Mouse (Mus musculus) heart, postnatal 10 days (tissue): ENCODE measurements around the gene Heatr5a. TPM values are rescaled to one million over a fixed set of nuclear protein-coding genes. Genes with fewer than 3 reads are reported as not detected.

ENCODE experiments used
- DNase-seq, 2 experiments: peaks; one replicate each; pipeline ENCODE4 v3.0.0; 2021
- intact Hi-C: fragments of 180-260 bp; cut with DNase I; formaldehyde crosslinking; loops from one replicate; pipeline ENCODE4 v1.15.1; 2025
- total RNA-seq, 2 experiments: library from RNA; stranded (reverse); gene quantifications; 2 replicates each; pipeline ENCODE4 v1.2.3; 2021

Gene Heatr5a
- total RNA-seq, 2 experiments from 2014 or later, result 21.8 to 23.0 TPM

DNA sequence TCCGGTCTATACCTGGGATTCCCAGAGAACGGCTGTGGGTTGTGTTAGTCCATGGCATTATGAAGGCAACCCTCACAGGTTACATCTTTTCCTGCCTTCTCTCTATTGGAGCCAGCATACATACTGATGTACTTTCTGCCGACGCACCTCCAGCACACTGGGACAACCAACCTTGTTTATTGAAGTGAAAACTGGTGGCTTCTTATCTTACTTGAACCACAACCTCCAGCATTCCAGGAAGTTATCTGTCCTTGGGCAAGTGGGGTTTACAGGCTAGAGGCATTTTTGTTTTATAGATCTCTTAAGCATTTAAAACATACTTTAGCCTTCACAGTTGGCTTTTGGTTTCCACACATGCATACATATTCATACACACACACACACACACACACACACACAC lies 119.5 kb downstream of the Heatr5a start:
- intact Hi-C loops, result no loop called here
- DNase-seq, result no peak

DNA sequence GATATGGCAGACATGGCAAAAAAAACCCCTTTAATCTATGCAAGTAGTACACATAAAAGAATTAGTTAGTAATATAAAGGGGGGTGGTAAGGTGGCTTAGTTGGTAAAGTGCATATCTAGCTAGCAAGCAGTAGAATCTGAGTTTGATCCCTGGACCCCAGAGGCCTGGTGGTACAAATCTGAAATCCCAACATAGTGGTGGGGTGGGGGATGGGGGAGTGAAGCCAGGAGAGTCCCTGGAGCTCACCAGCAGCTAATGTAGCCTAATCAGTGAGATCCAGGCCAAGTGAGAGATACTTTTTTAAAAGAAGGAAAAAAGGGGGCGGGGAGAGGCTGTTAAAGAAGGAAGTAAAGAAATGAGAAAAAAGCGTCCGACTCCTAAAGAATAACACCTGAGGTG lies 120.0 kb downstream of the Heatr5a start:
- DNase-seq, result no peak
- intact Hi-C loops, result no loop called here

DNA sequence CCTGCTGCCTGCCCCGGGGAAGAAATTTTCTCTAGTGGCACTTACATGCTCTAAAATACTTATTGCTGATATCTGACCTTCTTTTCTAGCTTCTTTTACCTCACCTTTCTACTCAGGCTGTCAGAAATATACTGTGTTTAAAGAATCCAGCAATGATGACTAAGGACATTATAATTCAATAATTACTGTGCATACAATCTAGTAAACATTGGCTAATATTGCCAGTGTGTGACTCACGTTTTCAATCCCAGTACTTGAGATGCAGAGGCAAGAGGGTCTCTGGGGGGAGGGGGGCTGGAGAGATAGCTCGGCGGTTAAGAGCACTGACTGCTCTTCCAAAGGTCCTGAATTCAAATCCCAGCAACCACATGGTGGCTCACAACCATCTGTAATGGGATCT lies 120.8 kb downstream of the Heatr5a start:
- no peak for DNase-seq
- intact Hi-C loops, result no loop called here

DNA sequence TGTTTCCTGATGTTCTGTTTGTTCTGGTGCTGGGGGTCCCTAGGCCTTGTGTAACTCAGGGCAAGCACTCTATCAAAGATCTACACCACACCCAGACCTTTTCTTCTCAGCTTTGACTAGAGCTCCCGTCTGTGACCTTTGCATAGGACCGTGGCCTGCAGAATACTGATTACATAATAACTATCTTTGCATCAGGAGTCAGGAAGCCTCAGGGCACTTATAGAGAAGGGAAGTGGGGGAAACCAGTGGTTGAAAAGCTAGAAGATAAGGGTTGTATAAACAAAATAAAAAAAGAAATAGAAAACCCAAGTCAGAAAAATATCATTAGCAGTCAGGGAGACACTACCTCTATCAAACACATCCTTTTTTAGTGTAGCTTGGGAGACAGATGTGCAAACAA lies 121.2 kb downstream of the Heatr5a start:
- intact Hi-C loops, result no loop called here
- no peak for DNase-seq

DNA sequence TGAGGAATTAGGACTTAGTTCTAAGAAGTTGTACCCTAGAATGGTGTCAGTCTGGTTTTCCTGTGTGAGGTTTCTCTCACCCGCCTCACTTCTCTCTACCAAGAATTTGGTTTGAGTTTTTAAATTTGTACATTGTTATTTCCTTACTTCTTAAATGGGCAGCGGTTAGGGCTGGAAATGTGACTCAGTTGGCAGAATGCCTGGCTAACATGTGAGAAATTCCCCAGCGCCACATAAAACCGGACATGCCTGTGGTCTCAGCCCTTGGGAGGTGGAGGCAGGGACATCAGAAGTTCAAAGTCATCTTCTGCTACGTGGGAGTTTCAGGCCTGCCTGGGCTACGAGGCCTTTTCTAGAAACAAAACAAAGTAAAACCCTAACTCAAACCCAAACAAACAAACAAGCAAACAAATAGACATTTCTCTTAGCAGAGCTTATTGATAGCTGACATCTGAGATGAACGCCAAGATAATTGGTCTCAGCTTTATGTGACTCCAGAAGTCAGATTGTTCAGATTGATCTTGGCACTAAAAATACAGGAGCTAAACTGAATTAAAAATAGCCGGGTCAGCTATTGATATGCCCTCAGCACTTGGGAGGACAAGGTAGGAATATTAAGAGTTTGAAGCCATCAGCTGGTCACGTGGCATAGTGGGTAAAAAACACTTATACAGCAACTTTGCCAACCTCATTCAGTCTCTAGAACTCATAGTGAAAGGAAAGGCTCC lies 123.0 kb downstream of the Heatr5a start:
- DNase-seq, result peak; percentile 64 to 66
- intact Hi-C loops, result no loop called here

DNA sequence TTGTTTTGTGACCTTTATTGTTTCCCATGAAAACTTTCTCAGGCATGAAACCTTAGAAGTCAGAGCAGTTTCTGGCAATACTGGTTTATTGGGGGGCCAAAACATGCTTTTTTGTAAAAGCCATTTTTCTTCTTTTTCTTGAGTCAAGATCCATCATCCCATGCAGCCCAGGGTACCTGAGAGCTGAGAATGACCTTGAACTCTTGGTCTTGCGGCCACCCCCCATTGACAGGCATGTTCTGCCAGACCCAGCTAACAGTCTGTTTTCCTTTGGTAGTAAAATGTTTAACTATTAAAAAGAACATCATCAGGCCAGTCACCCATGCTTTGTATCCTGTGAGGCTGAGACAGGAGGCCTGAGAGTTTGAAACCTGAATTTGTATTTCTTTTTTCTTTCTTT lies 125.9 kb downstream of the Heatr5a start:
- intact Hi-C loops, result loop anchor here (2.0 kb wide), 1 partner anchor 14 kb away; no protein-coding TSS in a partner anchor
- no peak for DNase-seq

DNA sequence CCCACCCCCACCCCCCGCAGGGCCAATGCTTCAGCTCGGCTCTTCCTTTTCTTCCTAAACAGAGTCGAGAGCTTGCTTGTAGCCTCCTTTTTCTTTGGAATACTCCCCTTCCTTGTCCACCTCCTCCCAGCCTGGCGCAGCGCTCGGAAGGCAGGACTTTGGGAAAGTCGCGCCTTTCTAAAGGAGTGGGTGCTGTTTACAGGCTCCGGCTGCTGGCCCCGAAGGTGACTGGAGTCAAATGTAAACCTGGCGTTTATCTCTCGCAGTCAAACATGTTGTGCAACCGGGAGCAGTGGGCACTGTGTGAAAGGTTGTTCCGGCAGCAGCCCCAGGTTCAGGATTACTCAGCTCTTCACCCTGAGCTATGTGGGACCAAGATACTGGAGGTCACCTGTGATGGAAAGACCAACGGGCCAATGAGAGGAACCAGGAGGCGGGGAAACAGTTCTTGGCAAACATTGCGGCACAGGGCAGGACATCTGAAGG lies 126.3 kb downstream of the Heatr5a start:
- intact Hi-C loops, result loop anchor here (2.0 kb wide), 1 partner anchor 14 kb away; no protein-coding TSS in a partner anchor

DNA sequence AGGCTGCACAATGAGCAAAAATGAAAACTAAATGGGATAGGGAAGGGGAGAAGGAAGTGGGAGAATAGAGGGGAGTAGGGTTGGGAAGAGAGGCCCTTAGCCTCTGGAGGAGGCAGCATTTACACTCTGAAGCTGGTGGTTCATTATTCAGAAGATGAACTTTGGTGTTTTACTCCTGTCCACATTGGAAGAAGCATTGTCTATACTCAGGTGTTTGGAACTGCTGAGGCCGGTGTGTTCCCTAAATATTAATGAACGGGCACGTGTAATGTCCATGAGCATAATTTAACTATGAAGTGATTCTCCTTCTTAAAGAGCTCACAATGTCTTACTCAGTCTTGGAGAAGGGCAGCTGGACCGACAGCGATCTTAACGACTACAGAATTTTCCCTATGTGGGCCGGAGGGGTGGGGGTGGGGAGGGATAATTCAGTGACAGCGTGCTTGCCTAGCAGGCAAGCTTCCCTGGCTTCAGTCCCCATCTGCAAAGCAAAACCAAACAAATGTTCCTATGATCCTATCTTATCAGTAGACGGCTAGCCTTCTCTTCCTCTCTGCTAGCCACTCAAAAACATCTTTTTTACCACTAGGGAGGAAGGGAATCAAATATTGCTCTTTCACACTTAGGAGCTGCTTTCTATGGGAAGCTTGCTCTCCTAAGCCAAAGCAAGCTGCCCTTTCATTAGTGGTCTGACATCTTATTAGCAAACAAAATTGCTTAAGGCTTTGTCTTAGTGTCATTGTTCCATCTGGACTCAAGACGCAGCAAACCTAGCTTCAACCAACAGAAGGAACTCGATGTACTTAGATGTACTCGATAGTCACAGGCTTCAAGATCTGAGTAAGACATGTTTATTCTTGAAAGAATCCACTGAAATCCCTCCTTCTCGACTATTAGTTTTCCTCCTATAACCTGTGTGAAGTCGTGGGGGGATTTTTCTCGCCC lies 127.3 kb downstream of the Heatr5a start:
- DNase-seq, result no peak
- intact Hi-C loops, result loop anchor here (2.0 kb wide), 1 partner anchor 13 kb away; no protein-coding TSS in a partner anchor

More for the DNA sequence above, 126.3 kb downstream of the Heatr5a start:
- peak; percentile 98 for DNase-seq

DNA sequence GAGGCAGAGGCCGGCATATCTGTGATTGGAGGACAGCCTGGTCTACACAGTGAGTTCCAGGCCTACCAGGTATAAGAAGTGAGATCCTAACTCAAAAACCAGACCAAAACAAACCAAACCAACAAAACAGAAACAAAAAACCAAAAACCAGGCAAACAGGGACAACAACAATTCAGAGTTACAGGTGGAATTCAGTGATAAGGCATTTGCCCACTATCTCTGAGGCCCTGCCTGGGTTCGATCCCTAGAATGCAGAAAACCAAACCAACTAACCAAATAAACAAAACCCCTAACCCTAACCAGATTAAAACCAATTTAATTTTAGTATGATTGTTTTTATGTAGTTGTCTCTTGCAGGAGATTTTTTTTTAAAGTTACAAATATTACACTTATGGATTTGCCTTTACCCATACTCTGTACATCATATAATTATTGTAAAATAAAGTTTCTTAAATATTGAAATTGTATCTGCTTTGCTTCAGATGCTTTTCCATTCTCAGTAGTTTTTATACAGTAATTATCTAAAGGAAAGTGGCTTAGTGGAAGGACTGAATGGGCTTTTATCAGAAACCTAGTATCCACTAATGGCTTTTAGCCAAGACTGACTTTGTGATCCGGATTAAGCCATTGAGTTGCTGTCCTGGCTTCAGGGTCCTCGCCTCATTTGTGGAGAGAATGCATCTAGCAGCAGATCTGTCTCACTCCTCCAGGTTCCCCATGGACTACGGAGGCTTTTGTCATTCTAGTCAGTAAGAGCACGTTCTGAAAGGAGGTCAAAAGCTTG lies 128.8 kb downstream of the Heatr5a start:
- no peak for DNase-seq

DNA sequence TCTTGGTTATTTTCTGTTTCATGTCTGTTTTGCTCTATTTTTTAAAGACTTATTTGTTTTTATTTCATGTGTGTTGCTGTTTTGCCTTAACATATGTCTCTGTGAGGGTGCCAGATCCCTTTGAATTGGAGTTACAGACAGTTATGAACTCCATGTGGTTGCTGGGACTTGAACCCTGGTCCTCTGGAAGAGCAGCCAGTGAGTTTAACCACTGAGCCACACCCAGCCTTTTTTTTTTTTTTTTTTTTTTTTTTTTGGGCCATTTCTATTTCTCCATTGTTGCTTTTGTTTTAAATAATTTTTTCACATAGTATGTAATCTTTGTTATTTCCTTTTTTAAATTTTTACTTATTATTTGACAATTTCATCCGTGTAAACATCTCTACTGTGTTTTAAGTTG lies 131.3 kb downstream of the Heatr5a start:
- DNase-seq, result no peak
- intact Hi-C loops, result no loop called here

More for the DNA sequence above, 128.8 kb downstream of the Heatr5a start:
- intact Hi-C loops, result no loop called here

DNA sequence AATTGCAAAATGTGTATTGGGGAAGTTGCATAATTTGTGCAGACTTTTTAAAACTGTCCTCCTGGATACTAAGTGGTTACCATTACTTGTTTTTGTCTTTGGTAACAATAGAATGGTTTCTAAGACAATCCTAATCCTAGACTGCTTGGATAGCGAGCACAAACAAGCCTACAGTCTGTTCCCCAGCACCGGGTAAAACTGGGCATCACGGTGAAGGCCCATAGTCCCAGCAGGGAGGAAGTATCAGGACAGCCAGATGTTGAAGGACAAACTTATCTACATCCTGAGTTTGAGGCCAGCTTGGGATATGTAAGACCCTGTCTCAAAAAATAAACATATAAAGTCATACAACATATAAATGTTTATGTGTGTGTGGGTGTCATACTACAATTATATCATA lies 135.9 kb downstream of the Heatr5a start:
- intact Hi-C loops, result no loop called here
- DNase-seq, result no peak

DNA sequence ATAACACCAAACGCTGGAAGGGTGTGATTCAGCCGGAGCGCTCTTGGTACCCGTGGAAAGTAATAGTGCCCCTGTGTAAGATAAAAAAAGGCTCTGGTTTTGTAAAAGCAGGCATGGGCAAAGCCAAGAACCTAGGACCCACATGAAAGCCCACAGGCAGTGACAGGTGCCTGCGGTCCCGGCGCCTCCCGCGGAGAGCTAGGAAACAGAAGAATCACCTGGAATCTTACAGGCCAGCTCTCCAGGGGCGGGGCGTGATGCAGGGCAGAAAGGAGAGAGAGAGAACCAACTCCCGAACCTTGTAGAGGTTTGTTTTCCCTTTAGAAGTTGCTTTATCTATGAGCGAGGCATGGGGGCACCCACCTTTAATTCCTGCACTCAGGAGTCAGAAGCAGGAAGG lies 139.2 kb downstream of the Heatr5a start:
- intact Hi-C loops, result loop anchor here (2.0 to 5.0 kb wide), 2 partner anchors 13 to 50 kb away; no protein-coding TSS in a partner anchor
- DNase-seq, result no peak

DNA sequence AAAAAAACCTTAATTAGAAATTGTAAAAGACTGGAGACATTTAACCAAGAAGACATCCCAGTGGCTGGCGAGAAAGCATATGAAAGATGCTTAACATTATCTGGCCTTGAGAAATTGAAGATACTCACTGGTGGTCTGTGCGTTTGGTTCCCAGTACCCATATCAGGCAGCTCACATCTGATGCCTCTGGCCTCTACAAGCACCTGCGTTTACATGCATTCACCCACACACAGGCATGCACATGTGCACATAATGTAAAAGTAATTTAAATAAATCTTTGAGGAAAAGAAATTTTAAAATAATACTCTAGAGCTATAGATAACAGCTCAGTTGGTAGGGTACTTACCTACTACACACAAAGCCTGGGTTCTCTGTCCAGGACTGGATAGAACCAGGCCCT lies 139.8 kb downstream of the Heatr5a start:
- DNase-seq, result no peak

DNA sequence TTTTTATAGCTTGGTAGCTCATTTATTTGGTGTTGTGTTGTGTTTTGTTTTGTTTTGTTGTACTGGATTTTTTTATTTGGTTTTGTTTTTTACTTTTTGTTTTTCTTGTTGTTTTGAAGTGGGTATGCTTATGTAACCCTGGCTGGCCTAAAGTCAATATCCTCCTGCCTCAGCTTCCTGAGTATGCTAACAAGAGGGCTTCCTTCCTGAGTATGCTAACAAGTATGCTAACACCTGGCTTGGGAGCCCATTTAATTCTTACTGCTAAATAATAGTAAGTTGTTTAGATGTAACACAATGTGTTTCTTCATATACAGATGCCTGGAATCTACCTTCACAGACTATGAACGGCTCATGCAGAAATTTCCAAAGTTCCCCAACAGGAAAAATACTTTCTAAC lies 140.4 kb downstream of the Heatr5a start:
- intact Hi-C loops, result loop anchor here (2.0 to 5.0 kb wide), 2 partner anchors 14 to 52 kb away; no protein-coding TSS in a partner anchor
- DNase-seq, result no peak

More for the DNA sequence above, 139.8 kb downstream of the Heatr5a start:
- intact Hi-C loops, result loop anchor here (2.0 to 5.0 kb wide), 2 partner anchors 14 to 51 kb away; no protein-coding TSS in a partner anchor

DNA sequence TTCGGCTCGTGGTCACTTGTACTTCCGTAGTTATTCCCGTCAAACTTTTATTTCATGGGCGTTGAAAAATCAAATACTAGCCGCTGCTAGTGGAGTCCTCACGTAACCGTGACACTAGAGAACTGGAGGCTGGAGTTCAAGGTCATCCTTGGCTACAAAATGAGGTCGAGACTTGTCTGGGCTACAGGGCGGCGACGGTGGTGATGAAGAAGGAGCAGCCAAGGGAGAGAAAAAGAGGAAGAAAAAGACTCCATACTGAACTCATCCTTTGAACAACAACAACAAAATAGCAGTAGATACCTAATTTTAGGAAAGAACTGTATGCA lies 141.1 kb downstream of the Heatr5a start:
- intact Hi-C loops, result loop anchor here (2.0 to 5.0 kb wide), 2 partner anchors 15 to 52 kb away; no protein-coding TSS in a partner anchor
- DNase-seq, result no peak

DNA sequence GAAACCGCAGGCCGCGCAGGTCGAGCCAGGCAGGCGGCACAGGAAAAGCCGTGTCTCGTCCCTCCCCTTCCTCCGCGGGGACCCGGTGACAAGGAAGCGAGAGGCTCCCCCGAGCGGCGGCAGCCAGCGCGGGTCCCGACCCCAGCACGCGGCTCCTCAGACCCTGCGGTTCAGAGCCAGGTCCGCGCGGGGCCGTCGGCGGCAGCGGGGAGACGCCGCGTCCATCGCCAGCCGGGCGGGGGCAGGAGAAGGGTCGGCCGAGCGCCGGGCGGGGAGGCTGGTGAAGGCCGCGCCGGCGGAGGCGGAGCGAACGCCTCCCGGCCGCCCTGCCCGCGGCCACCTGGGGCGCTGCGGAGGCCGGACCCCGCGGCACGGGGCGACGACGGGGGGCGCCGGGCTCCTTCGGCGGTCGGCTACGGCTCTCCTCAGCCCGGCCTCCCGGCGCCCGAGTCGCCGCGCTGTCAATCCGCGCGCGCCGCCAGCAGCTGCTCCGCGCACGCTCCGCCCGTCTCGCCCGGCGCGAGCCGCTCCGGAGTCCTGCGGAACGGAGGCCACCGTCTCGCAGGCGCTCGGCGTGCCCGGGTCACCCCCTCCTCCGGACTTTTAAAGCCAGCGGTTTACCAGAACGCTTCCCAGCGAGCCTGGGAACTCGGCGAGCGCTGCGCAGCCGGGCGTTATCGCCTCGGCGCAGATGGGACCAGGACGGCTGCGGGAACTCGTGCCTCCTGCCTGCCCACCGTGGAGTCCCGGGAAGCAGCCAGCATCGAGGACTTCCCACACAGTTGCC lies 141.6 kb downstream of the Heatr5a start, which contains the start of gene Hectd1:
Gene Hectd1, minus strand, starts transcription at position 247 of the 787 bp plus-strand sequence.
- DNase-seq, result peak; percentile 90 to 91
- intact Hi-C loops, result loop anchor here (2.0 to 5.0 kb wide), 3 partner anchors 15 to 173 kb away; no protein-coding TSS in a partner anchor

DNA sequence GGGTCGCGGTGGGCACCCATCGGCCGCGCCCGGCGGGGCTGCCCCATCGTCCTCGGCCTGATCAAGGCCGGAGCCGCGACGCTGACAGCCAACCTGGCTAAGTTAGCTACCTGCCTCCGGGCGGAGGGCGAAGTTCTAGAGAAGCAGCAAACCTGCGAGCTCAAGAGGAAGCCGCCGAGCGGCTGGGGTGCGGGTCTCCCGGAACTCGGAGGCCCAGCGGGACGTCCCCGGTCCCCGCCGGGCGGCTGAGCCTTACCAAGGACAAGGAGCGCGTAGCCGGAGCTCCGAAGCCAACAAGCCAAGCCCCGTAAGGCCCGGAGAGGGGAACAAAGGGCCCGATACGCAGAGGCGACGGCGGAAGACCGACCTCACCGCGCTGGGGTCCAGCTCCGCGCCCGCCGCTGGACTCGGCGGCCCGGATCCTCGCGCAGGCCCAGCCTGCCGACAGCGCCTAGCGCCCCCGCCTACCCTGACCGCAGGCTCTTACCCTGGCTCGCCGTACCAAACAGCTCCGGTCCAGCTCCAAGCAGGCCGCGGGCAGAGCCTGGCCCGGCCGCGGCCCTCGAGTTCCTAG lies 142.3 kb downstream of the Heatr5a start:
- intact Hi-C loops, result loop anchor here (5.0 kb wide), 1 partner anchor 173 kb away; no protein-coding TSS in a partner anchor
- no peak for DNase-seq

DNA sequence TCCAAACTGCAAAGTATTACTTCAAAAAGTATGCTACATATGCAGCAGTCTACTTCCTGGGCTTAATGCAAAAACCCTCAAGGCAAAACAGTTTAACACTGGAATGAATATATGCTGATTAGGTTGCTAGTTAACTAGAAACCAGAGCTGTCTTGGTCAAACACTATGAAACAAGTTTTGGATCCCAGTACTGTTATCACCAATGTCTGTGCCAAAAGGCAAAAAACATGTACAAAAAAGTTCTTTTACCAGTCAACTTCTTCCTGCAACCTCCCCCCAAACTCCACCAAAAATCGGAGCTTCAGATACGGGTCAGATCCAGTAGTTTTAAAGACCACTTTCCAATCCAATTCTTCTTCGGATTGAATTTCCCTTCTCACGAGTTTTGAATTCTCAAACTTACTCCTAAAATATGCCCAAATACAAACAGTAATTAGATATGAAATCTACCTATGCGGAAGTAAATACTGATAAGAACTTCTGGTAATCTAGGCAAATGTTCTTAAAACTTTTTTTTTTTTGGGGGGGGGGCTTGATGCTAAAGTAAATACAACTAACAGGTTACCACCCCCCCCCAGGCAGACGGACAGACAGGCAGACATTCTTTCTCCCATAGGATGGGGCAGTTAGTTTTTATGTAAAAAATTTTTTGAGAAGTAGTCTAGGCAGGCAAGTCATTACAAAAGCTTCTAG lies 143.0 kb downstream of the Heatr5a start:
- intact Hi-C loops, result loop anchor here (5.0 kb wide), 1 partner anchor 174 kb away; no protein-coding TSS in a partner anchor
- DNase-seq, result no peak
